Mouse (Mus musculus): ENCODE measurements at regions not wholly inside any gene's neighbourhood (a gene's known extent, or its start where the extent isn't known, plus 50 kb on each side); places are given as distances from the start of the nearest gene placed in this dataset.

- no peak for DNase-seq (ENCODE audit: low spot score in 2 of 2)
These were observed 52.1 kb upstream of the Hmcn1 start for GRCm38 (mm10) chr1:151045334-151045733.

- DNase-seq (ENCODE audit: low spot score in 2 of 2) = no peak
These were observed 53.4 kb upstream of the Hmcn1 start for GRCm38 (mm10) chr1:151046626-151047025.

GRCm38 (mm10) chr1:151049726-151050506 is 56.7 kb upstream of the Hmcn1 start:
- DNase-seq (ENCODE audit: low spot score in 2 of 2) = no peak

GRCm38 (mm10) chr1:151050507-151050816 is 57.2 kb upstream of the Hmcn1 start:
- no peak for DNase-seq (ENCODE audit: low spot score in 2 of 2)

DNA sequence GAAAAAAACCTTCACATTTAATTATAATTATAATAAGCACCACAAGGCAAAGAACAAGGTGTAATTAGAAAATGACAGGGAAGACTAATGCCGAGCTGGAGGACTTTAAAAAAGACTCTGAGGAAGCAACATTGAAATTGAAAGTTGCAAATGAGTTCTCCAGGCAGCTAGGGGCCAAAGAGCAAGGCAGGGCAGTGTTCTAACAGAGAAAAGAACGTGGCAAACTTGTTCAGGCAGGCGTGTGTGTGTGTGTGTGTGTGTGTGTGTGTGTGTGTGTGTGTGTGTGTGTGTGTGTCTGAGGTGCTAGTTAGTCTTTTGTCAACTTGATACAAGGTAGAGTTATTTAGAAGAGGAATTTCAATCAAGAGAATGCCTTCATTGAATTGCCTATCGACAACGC is 60.0 kb upstream of the Hmcn1 start:
- DNase-seq (ENCODE audit: low spot score in 2 of 2) = no peak

DNA sequence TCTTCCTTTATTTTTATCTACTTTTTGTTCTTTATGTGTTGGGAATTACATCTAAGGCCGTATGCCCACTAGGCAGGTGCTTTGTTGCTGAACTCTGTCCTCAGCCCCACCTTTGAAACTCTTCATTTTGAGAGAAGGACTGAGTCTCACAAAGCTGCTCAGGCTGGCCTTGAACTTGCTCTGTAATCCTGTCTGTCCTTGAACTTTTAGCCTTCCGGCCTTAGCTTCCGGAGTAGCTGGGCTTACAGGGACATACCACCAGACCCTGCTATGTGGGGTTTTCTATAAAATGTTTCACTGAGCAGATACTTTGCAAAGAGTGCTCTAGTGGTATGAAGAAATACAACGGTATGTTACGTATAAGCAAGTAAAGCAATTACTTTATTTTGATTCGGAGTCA is 62.2 kb upstream of the Hmcn1 start:
- DNase-seq (ENCODE audit: low spot score in 2 of 2) = no peak

- DNase-seq (ENCODE audit: low spot score in 2 of 2) = no peak
These were observed 66.4 kb upstream of the Hmcn1 start for GRCm38 (mm10) chr1:151059546-151060136.

DNA sequence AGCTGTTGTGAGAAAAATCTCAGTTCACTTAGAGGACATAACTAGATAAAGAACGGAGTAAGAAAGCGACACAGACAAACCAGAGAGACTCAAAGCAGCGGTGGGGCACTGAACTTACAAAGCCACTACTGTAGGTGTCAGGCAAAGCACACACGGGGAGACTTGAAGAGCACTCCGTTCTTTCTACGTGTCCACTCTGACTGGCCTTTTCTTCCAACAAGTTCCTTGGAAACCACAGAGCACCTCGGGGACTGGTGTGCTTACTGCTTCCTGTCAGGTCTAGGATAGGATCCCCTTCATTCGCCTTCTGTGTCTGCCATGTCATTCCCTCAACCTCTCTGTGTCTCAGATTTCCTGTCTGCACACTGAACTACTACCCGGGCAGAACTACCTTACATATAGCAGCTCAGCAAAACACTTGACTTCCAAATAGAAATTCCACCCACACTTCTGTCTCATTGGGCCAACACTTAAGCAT is 71.9 kb upstream of the Hmcn1 start:
- DNase-seq (ENCODE audit: low spot score in 2 of 2) = no peak

DNA sequence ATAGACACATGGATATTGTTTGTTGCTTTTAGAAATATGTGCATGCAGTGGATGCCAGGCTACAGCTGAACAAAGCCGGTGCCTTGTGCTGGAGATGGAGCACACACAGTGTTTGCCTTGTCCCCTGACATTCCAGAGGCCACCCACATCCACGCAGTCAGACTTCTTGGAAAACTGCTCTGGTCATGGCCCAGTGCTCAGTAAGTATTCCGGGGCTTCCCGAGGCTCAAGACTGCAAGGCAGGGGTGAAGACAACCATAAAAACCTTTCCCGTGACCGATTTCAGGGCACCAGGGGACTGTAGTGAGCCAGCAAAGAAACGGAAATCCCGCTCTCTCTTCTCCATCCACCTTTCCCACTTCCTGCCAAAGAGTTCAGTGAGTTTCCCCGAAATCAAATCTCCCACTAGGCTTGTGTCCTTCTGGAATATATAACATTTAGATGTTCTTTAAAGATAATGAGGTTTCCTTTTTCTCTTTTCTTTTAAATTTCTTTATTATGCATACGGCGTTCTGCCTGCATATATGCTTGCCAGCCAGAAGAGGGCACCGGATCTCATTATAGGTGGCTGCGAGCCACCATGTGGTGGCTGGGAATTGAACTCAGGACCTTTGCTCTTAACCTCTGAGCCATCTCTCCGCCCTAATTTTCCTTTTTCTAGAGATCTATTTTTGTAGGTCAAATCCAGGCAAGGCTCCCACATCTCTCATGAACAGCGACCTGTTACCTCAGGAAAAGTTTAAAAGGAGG is 73.3 kb upstream of the Hmcn1 start:
- DNase-seq (ENCODE audit: low spot score in 2 of 2) = no peak

- peak; percentile 40 to 55 for DNase-seq (ENCODE audit: low spot score in 2 of 2)
These were observed 81.5 kb upstream of the Hmcn1 start for GRCm38 (mm10) chr1:151074508-151075314.

DNA sequence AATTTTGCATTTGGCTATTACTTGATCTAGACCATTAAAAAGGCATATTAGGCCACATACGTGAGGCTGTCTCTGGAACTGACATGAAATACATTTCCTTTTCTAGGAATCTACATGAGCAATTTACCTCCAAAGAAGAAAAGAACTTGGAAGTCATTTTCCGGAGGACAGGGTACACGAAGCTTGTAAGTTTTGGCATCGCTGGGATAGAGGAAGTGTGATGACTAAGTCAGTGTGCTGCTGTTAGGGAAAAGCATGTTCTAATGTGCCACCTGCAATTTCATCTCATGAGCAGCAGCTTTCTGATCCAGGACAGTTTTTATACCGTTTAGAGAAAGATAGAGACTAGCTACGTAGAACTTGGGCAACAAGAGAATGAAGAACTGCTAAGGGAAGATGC is 82.3 kb upstream of the Hmcn1 start:
- no peak for DNase-seq (ENCODE audit: low spot score in 2 of 2)

GRCm38 (mm10) chr1:151078909-151079522 is 85.8 kb upstream of the Hmcn1 start:
- DNase-seq (ENCODE audit: low spot score in 2 of 2) = peak; percentile 68 to 79

DNA sequence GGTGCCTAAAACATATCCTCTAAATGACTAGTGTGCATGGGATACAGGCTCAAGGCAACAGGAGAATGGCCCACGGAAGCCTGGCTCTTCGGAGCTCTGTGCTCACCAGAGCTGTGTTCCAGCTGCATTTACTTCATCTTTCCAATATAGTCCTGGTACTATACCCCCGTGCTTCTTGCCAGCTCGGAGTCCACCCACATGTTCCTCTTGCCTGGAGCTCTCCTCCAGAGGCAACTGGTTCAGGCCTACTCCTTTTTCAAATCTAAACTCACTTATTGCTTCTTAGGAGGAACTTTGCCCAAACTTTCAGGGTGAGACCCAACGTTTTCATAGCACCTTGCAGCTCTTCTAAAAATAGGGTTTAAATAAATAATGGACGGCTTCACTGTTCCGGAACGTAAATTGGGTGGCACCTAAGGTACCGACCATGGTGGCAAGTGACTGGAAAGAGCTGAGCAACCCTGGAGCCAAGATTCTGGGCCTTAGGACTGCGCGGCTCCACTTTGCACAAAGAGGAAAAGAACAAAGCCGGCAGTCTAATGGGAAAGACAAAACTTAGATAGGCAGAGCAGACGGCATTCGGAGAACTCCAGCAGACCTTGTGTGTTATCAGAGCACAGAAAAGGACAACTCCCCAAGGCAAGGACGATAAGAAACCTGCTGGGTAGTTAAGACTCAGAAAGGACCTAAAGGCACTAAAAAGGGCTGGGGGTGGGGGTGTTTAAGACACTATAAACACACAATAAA is 86.6 kb upstream of the Hmcn1 start:
- DNase-seq (ENCODE audit: low spot score in 2 of 2) = peak in 1 of 2 experiments; percentile 46

- no peak for DNase-seq (ENCODE audit: low spot score in 2 of 2)
These were observed 87.3 kb upstream of the Hmcn1 start for GRCm38 (mm10) chr1:151080510-151080980.

DNA sequence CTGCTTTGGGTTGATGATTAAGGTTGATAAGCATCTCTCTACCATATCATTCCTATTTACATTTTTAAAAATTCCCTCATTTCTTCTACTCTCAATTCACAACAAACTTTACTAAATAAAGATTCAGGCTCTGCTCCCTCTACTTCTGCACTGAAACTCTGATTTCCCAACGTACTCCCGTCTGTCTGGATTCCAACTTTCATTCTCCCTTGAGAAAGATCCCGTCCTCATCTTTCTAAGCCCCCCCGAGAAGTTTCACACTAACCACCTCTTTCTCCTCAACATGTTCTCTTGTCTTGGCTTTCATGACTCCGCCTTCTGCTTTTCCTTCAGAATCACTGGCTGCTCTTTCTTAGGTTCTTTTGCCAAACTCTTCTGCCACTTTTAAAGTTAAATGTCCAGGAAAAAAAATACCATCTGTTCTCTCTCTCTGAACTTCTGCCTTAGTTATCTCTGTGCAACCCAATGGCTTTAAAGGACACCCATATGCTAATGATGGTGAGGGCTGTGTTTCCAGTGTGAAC is 89.3 kb upstream of the Hmcn1 start:
- DNase-seq (ENCODE audit: low spot score in 2 of 2) = no peak

GRCm38 (mm10) chr1:151083806-151084205 is 90.6 kb upstream of the Hmcn1 start:
- no peak for DNase-seq (ENCODE audit: low spot score in 2 of 2)

DNA sequence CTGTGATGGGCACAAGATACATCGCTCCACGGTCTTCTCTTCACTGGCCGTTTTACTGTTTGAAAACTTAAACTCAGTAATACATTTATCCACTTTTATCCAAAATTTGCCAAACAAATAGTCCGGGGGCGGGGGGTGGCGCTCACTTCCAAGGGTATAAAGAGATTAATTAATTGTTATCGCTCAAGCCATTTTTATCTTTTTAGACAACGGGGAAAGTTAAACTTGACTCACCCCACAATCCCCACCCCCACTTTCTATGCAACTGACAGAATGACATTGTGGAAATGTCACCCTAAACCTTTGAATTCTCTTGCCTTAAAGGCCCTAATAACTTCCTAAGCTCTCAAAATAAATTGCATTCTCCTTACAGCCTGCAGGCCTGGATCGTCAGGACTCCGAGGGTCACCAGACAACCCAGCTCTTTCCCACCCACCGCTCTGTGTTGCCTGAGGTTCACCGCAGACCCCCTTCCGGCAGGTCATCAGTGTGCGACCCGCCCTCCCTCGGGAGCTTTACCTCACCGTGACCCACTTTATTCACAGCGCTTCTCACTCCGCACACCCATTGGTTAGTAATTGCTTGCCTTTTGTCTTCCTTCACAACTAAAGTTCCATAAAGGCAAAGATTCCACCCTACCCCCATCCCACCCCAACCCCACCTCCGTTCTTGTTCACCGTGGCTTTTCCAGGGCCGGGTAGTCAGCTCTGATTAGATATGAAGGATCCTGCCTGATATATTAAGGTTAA is 93.0 kb upstream of the Hmcn1 start:
- no peak for DNase-seq (ENCODE audit: low spot score in 2 of 2)

DNA sequence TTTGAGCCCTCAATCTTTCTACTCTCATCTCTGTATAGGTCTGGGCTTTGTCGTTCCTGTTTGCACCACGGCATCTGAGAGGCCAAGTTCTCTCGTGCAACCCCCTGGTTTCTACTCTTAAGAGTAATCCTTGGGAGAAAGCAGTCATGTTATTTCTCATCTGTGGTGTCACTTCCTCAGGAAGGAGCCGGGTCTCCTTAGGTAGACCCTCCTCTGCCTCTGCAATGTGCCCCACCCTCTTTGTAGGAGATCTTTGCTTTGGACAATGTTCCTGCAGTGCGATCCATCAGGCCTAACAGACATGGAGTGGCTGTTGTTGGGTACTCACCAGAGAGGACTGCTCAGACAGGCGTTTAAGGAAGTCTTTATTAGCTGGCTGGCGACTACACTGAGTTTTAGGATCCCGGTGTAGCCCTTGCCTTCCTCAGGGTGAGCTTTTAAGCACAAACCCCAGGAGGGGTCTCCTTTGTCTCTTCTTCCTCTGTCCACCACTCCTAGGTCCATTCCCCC is 94.0 kb upstream of the Hmcn1 start:
- DNase-seq (ENCODE audit: low spot score in 2 of 2) = no peak

DNA sequence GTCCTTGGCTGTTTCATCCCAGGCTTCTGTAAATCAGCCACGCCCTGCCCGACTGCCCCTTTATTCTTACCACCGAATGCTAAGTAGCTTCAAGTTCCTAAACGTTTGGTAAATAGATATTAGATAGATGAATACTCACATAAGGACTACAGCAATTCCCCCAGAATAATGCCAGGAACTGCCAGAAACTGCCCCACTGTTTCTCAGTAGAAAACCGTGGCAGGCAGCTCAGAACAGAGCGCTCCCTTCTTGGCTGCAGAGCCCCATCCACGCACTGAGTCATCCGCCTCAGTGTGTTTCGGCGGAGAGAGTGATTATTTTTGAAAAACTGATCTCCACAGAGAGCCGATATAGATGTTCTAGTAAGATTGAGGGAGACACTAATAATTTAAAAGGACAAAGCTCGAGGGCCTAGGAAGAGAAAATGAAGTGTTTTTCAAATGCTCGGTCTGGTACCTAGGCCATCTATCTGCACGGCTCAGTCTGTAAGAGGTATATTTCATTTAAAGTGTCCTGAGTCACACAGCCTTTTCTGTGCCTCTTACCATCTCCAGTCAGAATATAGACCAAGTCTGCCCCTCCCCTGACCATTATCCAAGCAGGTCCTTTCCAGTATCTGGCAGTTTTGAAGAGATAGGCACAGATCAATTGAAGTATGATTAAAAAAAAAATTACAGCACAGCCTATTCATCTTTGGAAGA is 94.4 kb upstream of the Gm47985 start:
- DNase-seq (ENCODE audit: low spot score in 2 of 2) = no peak
